Mouse (Mus musculus) kidney, embryonic 16.5 days (tissue): Measurements from ENCODE around the gene Gpr37l1. TPM values are rescaled to one million over a fixed set of nuclear protein-coding genes. Genes with fewer than 3 reads are reported as not detected.
"Not testable (repeated sequence)": the region's sequence is repeated elsewhere in the genome, so short reads cannot be mapped to it uniquely, and the experiment has no call there.

ENCODE experiments used
- ATAC-seq: fragments of 200-750 bp; cut with Nextera tagmentation; 2 replicates; pipeline ENCODE4 v1.8.0; 2017; ENCODE audit warnings: moderate TSS enrichment; ENCODE audit not compliant: low FRiP score, low TSS enrichment
- H3K27ac ChIP-seq: fragments of 300-500 bp; sonication (generic); 2 replicates; pipeline ENCODE4 v1.5.1; 2014; ENCODE audit warnings: low read length
- H3K27me3 ChIP-seq: fragments of 300-500 bp; sonication (generic); 2 replicates; pipeline ENCODE4 v1.6.1; 2014; ENCODE audit warnings: low read length, control low read depth, mixed read lengths; ENCODE audit not compliant: insufficient read depth
- H3K36me3 ChIP-seq: fragments of 300-500 bp; sonication (generic); 2 replicates; pipeline ENCODE4 v1.6.1; 2014; ENCODE audit warnings: low read length, control low read depth, mixed read lengths; ENCODE audit not compliant: insufficient read depth
- H3K4me1 ChIP-seq: fragments of 300-500 bp; sonication (generic); 2 replicates; pipeline ENCODE4 v1.6.1; 2014; ENCODE audit warnings: low read length, control low read depth, mixed read lengths; ENCODE audit not compliant: insufficient read depth
- H3K4me2 ChIP-seq: fragments of 300-500 bp; sonication (generic); replicated peaks from 2 replicates; pipeline ENCODE4 v1.6.1; 2014; ENCODE audit warnings: low read depth, low read length
- H3K4me3 ChIP-seq: fragments of 300-500 bp; sonication (generic); 2 replicates; pipeline ENCODE4 v1.5.1; 2014; ENCODE audit warnings: mild to moderate bottlenecking, low read length
- H3K9ac ChIP-seq: fragments of 300-500 bp; sonication (generic); replicated peaks from 2 replicates; pipeline ENCODE4 v1.6.1; 2014; ENCODE audit warnings: low read length
- H3K9me3 ChIP-seq: fragments of 300-500 bp; sonication (generic); 2 replicates; pipeline ENCODE4 v1.6.1; 2016; ENCODE audit warnings: low read length, control low read depth
- WGBS: fragments of 180-500 bp; shearing (Covaris S2); extraction: QIAGEN DNeasy Blood & Tissue Kit; methylation state at CpG from one replicate; pipeline ENCODE4 v1.1.7; 2014; 5-methylcytosine and 5-hydroxymethylcytosine counted together
- polyA plus RNA-seq: library from polyadenylated mRNA; unstranded; fragments of >200 nt; fragmentation: Nextera tagmentation; extraction: Ambion mirVana; gene quantifications from 2 replicates; pipeline ENCODE4 v1.2.1, GENCODE M21; 2015

The Gpr37l1 gene
- polyA plus RNA-seq, 1 experiment from 2014 or later: not detected

DNA sequence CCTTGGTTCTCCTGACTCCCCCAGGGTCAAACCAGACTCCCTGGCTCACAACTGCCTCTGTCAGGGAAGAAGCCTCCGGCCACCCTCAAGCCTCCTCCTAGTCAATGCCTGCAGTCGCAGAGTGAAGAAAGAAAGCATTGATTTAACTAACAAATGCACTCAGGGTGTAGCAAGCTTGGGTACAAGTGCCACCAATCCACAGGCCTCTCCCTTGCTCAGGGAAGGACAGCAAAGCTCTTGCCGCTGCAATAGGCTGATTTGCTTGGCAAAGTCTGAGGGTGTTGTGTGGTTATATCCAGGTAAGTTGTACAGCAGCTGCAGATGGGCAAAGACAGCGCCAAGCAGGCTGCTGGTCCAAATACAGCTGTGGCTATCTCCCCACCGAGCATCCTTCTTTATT is 30.9 kb upstream of the Gpr37l1 start:
- no peak overlapping the region for H3K9ac ChIP-seq
- peaks cover 14% of the 10 kb centered on the region for H3K4me1 ChIP-seq
- no peak overlapping the region for H3K4me3 ChIP-seq
- 50% methylated on average over 5 of the region's 5 CpGs for WGBS
- H3K9me3 ChIP-seq: no peaks in the 10 kb centered on the region
- H3K27ac ChIP-seq: peak overlapping the region; percentile 91
- H3K4me2 ChIP-seq: no peak overlapping the region
- ATAC-seq: no peak
- H3K36me3 ChIP-seq: no peaks in the 10 kb centered on the region
- no peaks in the 10 kb centered on the region for H3K27me3 ChIP-seq

GRCm38 (mm10) chr1:135195907-135196440 is 28.5 kb upstream of the Gpr37l1 start:
- Histone ChIP-seq H3K9ac (no peak overlapping the region), H3K4me2 (no peak overlapping the region), H3K4me3 (no peak overlapping the region), H3K9me3 (no peaks in the 10 kb centered on the region), H3K27me3 (no peaks in the 10 kb centered on the region), H3K4me1 (peaks cover 14% of the 10 kb centered on the region), H3K36me3 (no peaks in the 10 kb centered on the region), H3K27ac (no peak overlapping the region)
- ATAC-seq: no peak
- WGBS: 76% methylated on average over 6 of the region's 6 CpGs

DNA sequence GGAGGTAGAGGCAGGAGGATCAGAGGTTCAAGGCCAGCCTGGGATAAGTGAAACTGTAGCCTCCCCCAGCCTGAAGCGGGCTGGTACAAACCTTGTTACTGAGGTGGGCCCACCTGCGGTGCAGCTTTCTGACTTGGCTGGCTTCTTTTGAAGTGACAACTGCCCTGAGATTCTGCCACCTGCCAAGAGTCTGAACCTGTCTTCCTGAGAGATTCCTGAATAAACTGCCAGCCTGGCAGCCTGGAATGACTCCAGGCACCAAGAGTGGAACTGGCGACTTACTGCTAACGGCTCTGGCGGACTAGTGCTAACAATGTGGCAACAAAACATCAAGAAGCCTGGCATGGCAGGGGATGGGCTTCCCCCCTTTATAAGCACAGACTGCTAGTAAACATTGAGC is 26.9 kb upstream of the Gpr37l1 start:
- peaks cover 10% of the 10 kb centered on the region for H3K4me1 ChIP-seq
- H3K4me3 ChIP-seq, H3K9me3 ChIP-seq, H3K27me3 ChIP-seq, H3K27ac ChIP-seq, ATAC-seq, H3K36me3 ChIP-seq, H3K4me2 ChIP-seq, H3K9ac ChIP-seq: not testable (repeated sequence)
- WGBS: 80% methylated on average over 5 of the region's 5 CpGs

DNA sequence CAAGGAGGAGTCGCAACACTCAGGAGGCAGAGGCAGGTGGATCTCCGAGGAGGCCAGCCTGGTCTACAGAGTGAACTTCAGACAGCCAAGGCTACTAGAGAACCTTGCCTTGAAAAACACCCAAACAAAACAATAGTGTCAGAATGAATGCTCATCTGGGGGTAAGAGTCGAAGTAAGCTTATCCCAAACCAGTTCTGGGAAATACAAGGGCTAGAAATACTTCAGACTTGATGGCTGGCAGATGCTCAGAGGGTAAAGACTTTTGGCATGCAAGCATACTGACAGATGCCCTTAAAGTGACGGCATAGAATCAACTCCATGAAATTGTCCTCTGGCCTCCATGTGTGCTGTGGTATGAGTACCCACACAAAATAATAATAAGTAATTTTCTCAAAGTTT is 21.7 kb upstream of the Gpr37l1 start:
- 89% methylated on average over 4 of the region's 4 CpGs for WGBS

DNA sequence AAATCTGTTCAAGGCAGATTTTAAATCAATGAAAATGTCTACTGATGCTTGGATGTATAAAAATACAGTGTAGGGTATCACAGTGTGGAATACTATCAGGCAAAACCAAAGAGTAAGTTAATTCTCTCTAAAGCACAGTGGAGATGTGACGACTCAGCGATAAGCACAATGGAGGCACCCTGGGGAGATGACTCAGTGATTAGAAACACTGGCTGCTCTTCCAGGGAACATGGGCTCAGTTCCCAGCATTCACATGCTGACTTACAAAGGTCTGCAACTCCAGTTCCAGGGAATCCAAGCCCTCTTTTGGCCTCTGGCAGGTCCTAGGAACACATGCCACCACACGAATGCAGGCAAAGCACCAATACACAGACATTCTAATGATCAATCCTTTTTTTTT is 20.7 kb upstream of the Gpr37l1 start:
- no peak for ATAC-seq
- 57% methylated on average over 3 of the region's 3 CpGs for WGBS
- Histone ChIP-seq H3K36me3 (no peaks in the 10 kb centered on the region), H3K27ac (no peak overlapping the region), H3K9ac (no peak overlapping the region), H3K9me3 (no peaks in the 10 kb centered on the region), H3K4me3 (no peak overlapping the region), H3K4me1 (no peaks in the 10 kb centered on the region), H3K4me2 (no peak overlapping the region), H3K27me3 (no peaks in the 10 kb centered on the region)

More for the DNA sequence above, 21.7 kb upstream of the Gpr37l1 start:
- Histone ChIP-seq H3K27me3 (no peaks in the 10 kb centered on the region), H3K4me3 (no peak overlapping the region), H3K27ac (no peak overlapping the region), H3K36me3 (no peaks in the 10 kb centered on the region), H3K4me1 (no peaks in the 10 kb centered on the region), H3K9me3 (no peaks in the 10 kb centered on the region), H3K4me2 (no peak overlapping the region), H3K9ac (no peak overlapping the region)
- ATAC-seq: no peak

GRCm38 (mm10) chr1:135187016-135187415 is 19.5 kb upstream of the Gpr37l1 start:
- not testable (repeated sequence) for H3K36me3 ChIP-seq, H3K4me3 ChIP-seq, H3K4me2 ChIP-seq, H3K4me1 ChIP-seq, H3K9me3 ChIP-seq, ATAC-seq, H3K27me3 ChIP-seq, H3K27ac ChIP-seq, H3K9ac ChIP-seq
- 38% methylated on average over 2 of the region's 2 CpGs for WGBS

- no peak overlapping the region for H3K27ac ChIP-seq
- H3K36me3 ChIP-seq: no peaks in the 10 kb centered on the region
- WGBS: 48% methylated on average over 8 of the region's 8 CpGs
- H3K9me3 ChIP-seq: no peaks in the 10 kb centered on the region
- ATAC-seq: no peak
- H3K4me1 ChIP-seq: 0 out of 2 replicates have a peak, but pooled peaks cover 10% of the 10 kb centered on the region
- H3K9ac ChIP-seq: no peak overlapping the region
- no peaks in the 10 kb centered on the region for H3K27me3 ChIP-seq
- H3K4me3 ChIP-seq: no peak overlapping the region
- H3K4me2 ChIP-seq: no peak overlapping the region
These were observed 18.9 kb upstream of the Gpr37l1 start for GRCm38 (mm10) chr1:135186427-135186826.

GRCm38 (mm10) chr1:135185936-135186335 is 18.5 kb upstream of the Gpr37l1 start:
- Histone ChIP-seq H3K27me3 (no peaks in the 10 kb centered on the region), H3K27ac (no peak overlapping the region), H3K36me3 (no peaks in the 10 kb centered on the region), H3K9me3 (no peaks in the 10 kb centered on the region), H3K9ac (no peak overlapping the region), H3K4me3 (no peak overlapping the region), H3K4me2 (no peak overlapping the region), H3K4me1 (0 out of 2 replicates have a peak, but pooled peaks cover 10% of the 10 kb centered on the region)
- no peak for ATAC-seq
- 65% methylated on average over 5 of the region's 5 CpGs for WGBS

DNA sequence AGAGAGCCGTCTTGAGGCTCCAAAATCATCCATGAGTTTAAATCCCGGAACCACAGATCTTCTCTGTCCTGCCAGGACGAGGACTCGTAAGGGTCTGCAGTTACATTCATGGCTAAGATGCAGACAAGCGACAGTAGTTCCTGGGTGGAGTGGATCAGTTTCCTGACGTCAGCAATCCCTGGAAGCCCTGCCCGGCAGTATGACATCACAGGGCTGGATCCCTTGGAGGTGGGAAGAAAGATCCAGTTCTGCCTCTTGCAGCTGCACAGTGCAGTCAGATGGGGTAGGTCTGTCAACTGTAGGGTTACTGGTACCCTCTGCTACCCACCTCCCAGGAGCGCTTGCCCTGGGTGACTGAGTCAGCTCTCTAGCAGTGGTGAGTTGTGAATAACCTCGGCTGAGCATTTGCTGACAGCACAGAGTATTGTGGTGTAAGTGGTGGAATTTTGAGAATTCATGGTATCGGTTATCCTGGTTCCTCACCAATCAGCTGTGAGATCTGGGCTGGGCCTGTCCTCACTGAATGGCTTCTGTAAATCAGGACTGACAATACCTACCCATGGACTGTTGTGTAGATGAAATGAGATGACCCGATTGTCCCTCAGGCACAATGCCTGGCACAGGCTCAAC is 16.6 kb upstream of the Gpr37l1 start:
- H3K4me1 ChIP-seq: 0 out of 2 replicates have a peak, but pooled peaks cover 10% of the 10 kb centered on the region
- ATAC-seq: no peak
- no peak overlapping the region for H3K4me2 ChIP-seq
- no peaks in the 10 kb centered on the region for H3K9me3 ChIP-seq
- H3K27ac ChIP-seq: no peak overlapping the region
- H3K4me3 ChIP-seq: no peak overlapping the region
- H3K27me3 ChIP-seq: no peaks in the 10 kb centered on the region
- H3K9ac ChIP-seq: no peak overlapping the region
- H3K36me3 ChIP-seq: no peaks in the 10 kb centered on the region
- WGBS: 57% methylated on average over 11 of the region's 11 CpGs

DNA sequence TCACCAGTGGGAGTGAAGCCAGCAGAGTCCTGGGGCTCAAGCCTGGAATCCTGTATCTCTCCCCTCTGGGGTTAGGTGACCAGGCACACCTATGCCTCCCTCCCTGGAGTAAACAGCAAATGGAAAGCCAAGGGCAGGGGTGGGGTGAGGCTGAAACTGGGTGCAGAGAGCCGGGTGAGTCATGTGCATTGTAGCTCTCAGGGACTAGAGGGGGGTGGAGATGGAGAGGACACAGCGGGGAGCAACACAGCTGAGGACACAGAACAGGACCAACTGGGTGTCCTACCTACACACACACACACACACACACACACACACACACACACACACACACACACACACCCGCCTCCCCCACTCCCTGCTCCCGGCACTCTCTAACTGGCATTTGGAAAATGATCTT is 16.0 kb upstream of the Gpr37l1 start:
- ATAC-seq: peak; percentile 36; the same call in 1 of the 2 replicates
- Histone ChIP-seq H3K9me3 (no peaks in the 10 kb centered on the region), H3K4me3 (no peak overlapping the region), H3K27me3 (no peaks in the 10 kb centered on the region), H3K9ac (no peak overlapping the region), H3K36me3 (no peaks in the 10 kb centered on the region), H3K4me1 (0 out of 2 replicates have a peak, but pooled peaks cover 10% of the 10 kb centered on the region), H3K4me2 (no peak overlapping the region), H3K27ac (no peak overlapping the region)
- 48% methylated on average over 4 of the region's 4 CpGs for WGBS
